Mouse (Mus musculus) spleen, adult 18-20 months (tissue): ENCODE data around the gene Noxo1.
"Not testable (repeated sequence)": the region's sequence is repeated elsewhere in the genome, so short reads cannot be mapped to it uniquely, and the experiment has no call there.

Experiments used
- DNase-seq, 2 experiments: peaks; one replicate each; pipeline ENCODE4 v3.0.0; 2022; ENCODE audit warnings: mixed read lengths in 2 of 2

The Noxo1 gene

DNA sequence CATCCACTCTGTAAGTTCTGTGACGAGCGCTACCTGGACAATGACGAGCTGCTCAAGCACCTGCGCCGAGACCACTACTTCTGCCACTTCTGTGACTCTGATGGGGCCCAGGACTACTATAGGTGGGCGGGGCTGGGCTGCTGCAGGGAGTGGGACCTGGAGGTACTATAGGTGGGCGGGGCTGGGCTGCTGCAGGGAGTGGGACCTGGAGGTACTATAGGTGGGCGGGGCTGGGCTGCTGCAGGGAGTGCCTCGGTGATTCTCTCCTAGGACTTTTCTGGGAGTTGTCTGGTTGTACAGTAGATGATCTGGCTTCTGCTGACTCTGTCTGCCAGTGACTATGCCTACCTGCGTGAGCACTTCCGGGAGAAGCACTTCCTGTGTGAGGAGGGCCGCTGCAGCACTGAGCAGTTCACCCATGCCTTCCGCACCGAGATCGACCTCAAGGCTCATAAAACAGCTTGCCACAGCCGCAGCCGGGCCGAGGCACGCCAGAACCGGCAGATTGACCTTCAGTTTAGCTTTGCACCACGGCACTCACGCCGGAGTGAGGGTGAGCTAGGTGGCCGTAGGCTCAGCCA, 18.4 kb upstream of the Noxo1 start:
- DNase-seq = no peak

DNA sequence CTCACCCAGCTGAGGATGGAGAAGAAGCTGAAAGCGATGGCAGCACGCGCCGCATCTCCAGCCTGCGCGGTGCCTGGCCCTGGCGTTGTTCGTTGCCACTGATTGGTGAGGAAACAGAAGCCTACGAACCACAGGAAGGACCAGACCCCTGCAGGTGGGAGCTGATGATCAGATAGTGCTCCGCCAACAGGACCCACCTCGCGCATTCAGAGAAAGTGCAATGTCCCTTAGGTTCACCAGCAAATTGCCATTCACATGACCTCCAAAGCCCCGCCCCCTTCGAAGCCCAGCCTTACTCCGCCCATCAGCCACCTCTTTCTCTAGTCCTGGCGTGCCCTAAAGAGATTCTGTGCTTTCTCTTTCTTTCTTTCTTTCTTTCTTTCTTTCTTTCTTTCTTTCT, 9.5 kb upstream of the Noxo1 start:
- DNase-seq = peak in 1 of 2 experiments; percentile 47

DNA sequence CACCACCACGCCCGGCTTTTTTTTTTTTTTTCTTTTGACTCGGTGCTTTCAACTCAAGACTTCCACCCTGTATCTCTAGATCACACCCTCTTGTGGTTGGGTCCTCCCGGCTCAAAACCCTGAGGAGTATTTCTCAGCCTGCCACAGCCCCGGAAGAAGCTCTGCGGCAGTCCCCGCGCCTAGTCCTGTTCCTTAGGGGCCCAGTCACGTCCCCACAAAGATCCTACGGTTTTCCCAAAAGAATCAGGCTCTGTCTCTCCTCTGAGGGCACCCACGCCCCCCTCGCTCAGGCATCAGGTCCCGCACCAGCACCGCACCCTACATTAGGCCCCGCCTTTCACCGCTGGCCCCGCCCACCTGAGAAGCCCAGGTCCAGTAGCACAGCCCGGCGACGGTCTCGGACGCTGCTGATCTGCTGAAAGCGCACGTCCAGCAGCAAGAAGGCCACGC, 8.9 kb upstream of the Noxo1 start:
- peak; percentile 43 to 65 for DNase-seq

DNA sequence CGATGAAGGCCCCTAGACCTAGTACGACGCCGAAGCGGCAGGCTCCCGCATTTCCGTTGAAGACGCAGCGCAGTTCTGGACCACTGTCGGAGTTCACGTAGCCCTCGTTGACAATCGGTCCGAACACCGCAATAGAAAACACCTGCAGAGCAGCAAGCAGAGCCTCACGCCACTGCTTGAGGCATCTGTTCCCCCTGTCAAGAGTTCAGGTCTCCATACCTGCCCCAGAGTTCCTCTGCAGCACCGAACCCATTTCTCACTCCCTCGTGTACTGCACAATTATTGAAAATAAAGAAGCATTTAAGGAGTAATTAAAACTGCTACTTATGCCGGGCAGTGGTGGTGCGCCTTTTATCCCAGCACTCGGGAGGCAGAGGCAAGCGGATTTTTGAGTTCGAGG, 8.4 kb upstream of the Noxo1 start:
- DNase-seq = no peak

DNA sequence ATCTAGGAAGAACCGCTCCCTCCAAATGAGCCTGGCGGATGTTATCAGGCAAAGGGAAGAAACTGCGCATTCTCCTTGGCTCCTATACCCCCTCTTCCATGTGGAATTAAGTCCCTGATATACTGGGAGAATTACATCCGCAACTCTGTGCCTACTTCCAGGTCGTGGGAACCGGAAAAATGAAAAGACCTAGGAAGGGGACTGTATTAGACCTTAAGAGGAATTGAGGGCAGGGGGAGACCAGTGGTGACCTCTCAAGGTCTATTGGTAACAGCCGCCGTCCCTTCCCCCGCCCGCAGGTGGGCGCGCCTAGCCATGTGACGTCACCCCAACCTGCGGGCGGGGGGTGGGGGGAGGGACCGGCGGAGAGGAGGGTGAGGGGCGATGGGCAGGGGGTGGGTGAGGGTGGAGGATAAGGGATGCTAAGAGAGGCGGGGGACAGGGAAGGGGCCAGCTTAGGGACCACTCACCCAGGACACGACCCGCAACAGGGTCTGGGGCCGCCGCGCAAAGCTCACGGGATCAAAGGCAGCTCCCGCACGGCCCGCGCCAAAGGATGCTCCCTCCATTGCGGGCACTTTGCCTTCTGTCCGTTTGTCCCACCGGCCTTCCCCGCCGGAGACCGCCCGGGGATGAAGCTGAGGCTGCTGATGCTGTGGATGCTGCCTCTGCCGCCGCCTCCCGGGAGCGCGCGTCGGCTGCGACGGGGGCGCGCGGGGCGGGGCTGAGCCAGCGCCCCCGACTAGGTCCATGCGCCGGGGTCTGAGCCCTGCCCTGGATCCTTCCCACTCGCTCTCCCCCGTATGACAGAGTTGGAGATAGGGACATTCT, 6.6 kb upstream of the Noxo1 start, which contains the start of gene Syngr3:
Gene Syngr3, minus strand, starts transcription at position 705 of the 831 bp plus-strand sequence.
- DNase-seq = no peak

GRCm38 (mm10) chr17:24692385-24692784, 3.6 kb upstream of the Noxo1 start:
- no peak for DNase-seq

- DNase-seq = no peak
These were observed 566 bp upstream of the Noxo1 start for GRCm38 (mm10) chr17:24695326-24696010.

DNA sequence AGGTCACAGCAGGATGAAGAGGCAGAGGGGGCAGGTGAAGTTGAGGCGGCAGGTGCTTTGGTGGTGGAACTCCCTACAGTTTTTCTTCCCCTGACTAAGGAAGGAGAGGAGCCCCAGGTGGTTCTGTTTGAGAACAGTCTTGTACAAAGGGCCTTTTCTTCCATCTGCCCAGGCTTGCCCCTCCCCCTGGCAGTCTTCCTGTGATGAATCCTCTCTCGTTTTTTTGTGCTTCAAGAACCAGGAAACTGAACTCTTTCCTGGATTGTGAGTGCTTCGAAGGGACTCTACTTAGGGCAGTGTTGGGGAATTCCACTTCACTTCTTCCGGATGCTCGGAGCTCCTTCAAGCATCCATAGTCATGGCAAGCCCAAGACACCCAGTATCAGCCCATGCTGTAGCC, 2.0 kb downstream of the Noxo1 start:
- no peak for DNase-seq

DNA sequence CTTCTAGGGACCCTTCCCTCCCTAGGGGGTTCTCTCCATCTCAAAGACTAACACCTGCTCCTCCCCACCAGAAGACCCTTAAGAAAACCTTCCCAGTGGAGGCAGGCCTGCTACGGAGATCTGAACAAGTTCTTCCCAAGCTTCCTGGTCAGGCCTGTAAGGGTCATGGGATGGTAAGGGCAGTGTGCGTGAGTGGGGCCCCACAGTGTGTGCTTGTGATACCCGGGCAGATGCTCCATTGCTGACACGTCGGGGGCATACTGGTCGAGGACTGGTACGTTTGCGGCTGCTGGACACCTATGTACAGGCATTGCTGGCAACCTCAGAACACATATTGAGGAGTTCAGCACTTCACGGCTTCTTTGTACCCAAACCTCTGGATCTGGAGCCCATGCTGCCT, 2.7 kb downstream of the Noxo1 start:
- DNase-seq = no peak

GRCm38 (mm10) chr17:24699473-24699872, 3.4 kb downstream of the Noxo1 start:
- no peak for DNase-seq

DNA sequence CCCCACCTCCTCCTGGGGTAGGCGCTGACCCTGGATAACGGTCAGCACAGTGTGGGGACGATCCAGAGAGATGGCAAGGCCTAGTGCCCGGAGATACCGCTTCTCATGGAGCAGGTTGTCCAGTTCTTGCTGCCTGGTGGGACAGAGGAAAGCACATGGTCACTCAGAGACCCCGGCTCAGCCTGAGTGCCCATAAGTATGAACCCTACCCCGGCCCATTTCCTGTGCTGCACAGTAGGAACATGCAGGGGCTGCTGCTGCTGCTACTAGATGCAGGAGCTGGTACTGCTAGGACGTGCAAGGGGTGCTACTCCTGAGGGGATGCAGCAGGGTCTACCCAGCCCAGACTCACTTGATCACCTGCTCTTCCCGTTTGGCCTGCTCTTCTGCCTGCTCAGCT, 5.2 kb downstream of the Noxo1 start:
- no peak for DNase-seq

GRCm38 (mm10) chr17:24705821-24706220, 9.8 kb downstream of the Noxo1 start:
- DNase-seq = no peak

DNA sequence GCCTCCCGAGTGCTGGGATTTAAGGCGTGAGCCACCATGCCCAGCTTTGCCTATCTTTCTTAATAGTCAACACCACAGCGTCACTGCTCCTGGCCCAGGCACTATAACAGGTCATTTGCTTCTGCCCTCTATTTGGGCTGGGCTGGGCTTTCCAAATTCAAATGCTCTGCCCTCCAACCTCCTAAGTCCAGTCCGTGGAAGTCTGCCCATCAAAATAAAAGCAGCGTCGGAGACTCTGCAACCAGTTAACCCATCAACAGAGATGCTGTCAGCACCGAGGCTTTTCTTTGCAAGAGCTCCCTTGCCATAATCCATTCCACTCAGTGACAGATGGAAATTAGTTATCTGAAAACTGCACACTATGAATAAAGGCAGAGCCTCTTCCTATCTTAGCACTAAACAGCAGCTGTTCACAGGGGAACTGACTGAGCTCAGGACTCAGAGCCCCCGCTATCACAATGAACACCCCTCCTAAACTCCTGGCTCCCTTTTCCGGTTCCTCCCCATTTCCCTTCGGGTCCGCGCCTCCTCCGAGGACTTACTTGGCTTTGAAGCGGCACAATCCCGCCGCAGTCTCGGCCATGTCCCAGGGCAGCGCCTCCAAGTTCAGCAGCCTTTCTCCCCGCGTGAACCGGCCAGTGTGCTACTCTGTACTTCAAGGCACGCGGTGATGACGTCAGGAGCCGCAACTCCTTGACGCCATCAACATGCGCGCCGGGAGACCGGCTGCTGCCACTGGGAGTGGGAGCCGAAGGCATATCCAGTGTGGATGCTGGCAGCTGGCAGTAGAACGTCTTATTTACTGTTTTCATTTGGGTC, 11.2 kb downstream of the Noxo1 start, which contains the start of gene Tbl3:
Gene Tbl3, minus strand, starts transcription at position 679 of the 819 bp plus-strand sequence.
- peak; percentile 79 to 91 for DNase-seq

- DNase-seq = no peak
These were observed 11.9 kb downstream of the Noxo1 start for GRCm38 (mm10) chr17:24707801-24708425.

DNA sequence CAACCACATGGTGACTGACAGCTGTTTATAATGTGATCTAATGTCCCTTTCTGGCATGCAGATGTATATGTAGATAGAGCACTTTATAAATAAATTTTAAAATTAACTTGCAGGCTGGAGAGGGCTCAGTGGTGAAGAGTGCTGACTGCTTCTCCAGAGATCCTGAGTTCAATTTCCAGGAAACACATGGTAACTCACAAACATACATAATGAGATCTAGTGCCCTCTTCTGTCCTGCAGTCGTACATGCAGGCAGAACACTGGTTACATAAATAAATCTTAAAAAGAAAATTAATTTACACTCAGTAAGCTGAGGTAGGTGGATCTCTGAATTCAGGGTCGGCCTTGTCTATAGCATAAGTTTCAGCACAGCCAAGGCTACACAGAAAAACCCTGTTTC, 12.6 kb downstream of the Noxo1 start:
- no peak for DNase-seq

DNA sequence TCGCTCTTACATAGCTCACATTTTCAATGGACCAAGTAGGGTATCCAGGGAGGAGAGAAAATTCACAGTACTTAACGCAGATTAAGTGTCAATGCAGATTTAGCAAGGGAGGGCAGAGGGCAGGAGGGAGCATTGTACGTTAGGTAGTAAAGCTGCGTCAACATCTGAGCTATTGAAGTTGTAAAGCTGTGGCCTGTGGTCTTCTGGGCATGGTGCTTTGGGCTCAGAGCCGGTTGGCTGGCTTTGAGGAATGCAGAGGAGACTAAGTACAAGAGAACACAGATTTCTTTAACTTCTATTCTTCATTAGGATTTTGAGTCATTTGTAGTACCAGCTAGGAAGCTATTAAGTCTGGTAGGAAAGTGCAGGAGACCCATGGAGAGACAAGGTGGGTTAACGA, 19.5 kb downstream of the Noxo1 start:
- DNase-seq = no peak

DNA sequence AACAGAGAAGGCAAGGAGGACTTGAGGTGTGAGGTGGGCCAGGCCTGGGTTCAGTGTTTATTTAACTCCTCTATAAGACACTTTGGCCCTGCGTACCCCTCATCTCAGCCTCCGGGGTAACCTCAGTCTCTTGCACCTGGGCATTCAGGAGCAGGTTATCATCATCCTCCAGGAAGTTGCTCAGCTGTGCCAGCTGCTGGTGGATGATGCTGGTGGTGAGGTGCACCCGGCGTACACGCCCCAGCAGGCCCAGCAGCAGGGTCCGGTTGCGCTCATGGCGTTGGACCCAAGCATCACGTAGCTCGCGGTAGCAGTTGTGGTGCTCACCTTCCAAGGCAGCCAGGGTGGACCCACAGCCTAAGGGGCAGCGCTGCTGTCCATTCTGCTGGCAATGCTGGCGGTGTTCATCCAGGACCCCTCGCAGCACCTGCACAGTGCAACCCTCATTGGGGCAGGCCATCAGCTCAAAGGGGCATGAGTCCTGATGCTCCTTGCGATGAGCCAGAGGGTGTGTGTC, 20.2 kb downstream of the Noxo1 start:
- no peak for DNase-seq

GRCm38 (mm10) chr17:24717943-24718342, 21.9 kb downstream of the Noxo1 start, which contains the start of the genes Rnf151 and Rps2:
Rnf151 (minus strand) TSS chr17:24718063.
Rps2 (plus strand) TSS chr17:24718116.
- DNase-seq = no peak

- not testable (repeated sequence) for DNase-seq
These were observed 22.9 kb downstream of the Noxo1 start for GRCm38 (mm10) chr17:24718938-24719337.

GRCm38 (mm10) chr17:24719494-24720222, 23.6 kb downstream of the Noxo1 start:
- peak; percentile 96 for DNase-seq

GRCm38 (mm10) chr17:24720616-24721015, 24.6 kb downstream of the Noxo1 start:
- not testable (repeated sequence) for DNase-seq
